Mouse (Mus musculus) G1E (cell line): ENCODE data around the gene Tubg2.
"Not testable (repeated sequence)": the region's sequence is repeated elsewhere in the genome, so short reads cannot be mapped to it uniquely, and the experiment has no call there.

ENCODE experiments used
- CTCF ChIP-seq: IDR thresholded peaks from 2 replicates; pipeline ENCODE4 v1.5.1; 2012; ENCODE audit warnings: low read depth, low read length, inconsistent platforms, mixed read lengths
- GATA1 ChIP-seq: IDR thresholded peaks from 2 replicates; pipeline ENCODE4 v1.6.1; 2012; ENCODE audit warnings: borderline replicate concordance, low read length, inconsistent platforms, mixed read lengths

GRCm38 (mm10) chr11:101125008-101125407, 30.7 kb upstream of the Tubg2 start:
- not testable (repeated sequence) for TF ChIP-seq GATA1, CTCF
